Mouse (Mus musculus) kidney, embryonic 15.5 days (tissue): ENCODE measurements around the gene Kif2a. TPM values are rescaled to one million over a fixed set of nuclear protein-coding genes. Genes with fewer than 3 reads are reported as not detected.
"Not testable (repeated sequence)": the region's sequence is repeated elsewhere in the genome, so short reads cannot be mapped to it uniquely, and the experiment has no call there.

Source experiments
- ATAC-seq: fragments of 200-750 bp; cut with Nextera tagmentation; replicated peaks from 2 replicates; pipeline ENCODE4 v1.8.0; 2017; ENCODE audit warnings: moderate TSS enrichment; ENCODE audit not compliant: low FRiP score
- H3K27ac ChIP-seq: fragments of 300-500 bp; sonication (generic); 2 replicates; pipeline ENCODE4 v1.5.1; 2015; ENCODE audit warnings: mild to moderate bottlenecking, inconsistent platforms
- H3K27me3 ChIP-seq: fragments of 300-500 bp; sonication (generic); 2 replicates; pipeline ENCODE4 v1.6.1; 2015; ENCODE audit warnings: inconsistent platforms
- H3K36me3 ChIP-seq: fragments of 300-500 bp; sonication (generic); 2 replicates; pipeline ENCODE4 v1.6.1; 2015; ENCODE audit warnings: inconsistent platforms
- H3K4me1 ChIP-seq: fragments of 300-500 bp; sonication (generic); 2 replicates; pipeline ENCODE4 v1.6.1; 2015; ENCODE audit warnings: inconsistent platforms
- H3K4me2 ChIP-seq: fragments of 300-500 bp; sonication (generic); 2 replicates; pipeline ENCODE4 v1.6.1; 2015; ENCODE audit warnings: moderate library complexity, mild to moderate bottlenecking, inconsistent platforms
- H3K4me3 ChIP-seq: fragments of 300-500 bp; sonication (generic); replicated peaks from 2 replicates; pipeline ENCODE4 v1.5.1; 2015; ENCODE audit warnings: mild to moderate bottlenecking, inconsistent platforms
- H3K9ac ChIP-seq: fragments of 300-500 bp; sonication (generic); 2 replicates; pipeline ENCODE4 v1.6.1; 2015; ENCODE audit warnings: mild to moderate bottlenecking, inconsistent platforms
- H3K9me3 ChIP-seq: fragments of 300-500 bp; sonication (generic); replicated peaks from 2 replicates; pipeline ENCODE4 v1.6.1; 2016; ENCODE audit warnings: inconsistent platforms
- WGBS: fragments of 180-500 bp; shearing (Covaris S2); methylation state at CpG from one replicate; pipeline ENCODE4 v1.1.7; 2015; ENCODE audit warnings: mixed read lengths; 5-methylcytosine and 5-hydroxymethylcytosine counted together
- polyA plus RNA-seq: library from polyadenylated mRNA; unstranded; fragments of >200 nt; fragmentation: Nextera tagmentation; extraction: Ambion mirVana; gene quantifications from 2 replicates; pipeline ENCODE4 v1.2.1, GENCODE M21; 2015

Gene Kif2a
- polyA plus RNA-seq, 1 experiment from 2014 or later = 15.5 TPM

DNA sequence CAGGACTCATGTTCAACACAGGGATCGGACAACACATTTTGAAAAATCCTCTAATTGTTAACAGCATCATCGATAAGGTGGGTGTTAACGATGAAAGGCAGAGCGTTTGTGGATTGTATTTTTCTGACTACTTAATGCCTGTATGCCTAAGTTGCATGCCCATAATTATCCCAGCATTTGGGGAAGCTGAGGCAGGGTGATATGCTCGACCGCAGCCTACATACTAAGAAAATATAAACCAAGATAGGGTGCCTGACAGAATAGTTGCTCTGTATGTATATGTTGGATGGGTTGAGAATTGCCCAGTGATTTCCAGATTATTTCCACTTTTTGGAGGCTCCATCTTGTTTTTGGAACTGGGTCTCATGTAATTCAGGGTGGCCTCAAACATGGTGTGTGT lies 74.3 kb downstream of the Kif2a start:
- H3K9ac ChIP-seq = peak overlapping the region; percentile 90
- H3K27me3 ChIP-seq = no peaks in the 10 kb centered on the region
- H3K4me3 ChIP-seq = peak overlapping the region; percentile 98
- WGBS = 5% methylated on average over 6 of the region's 6 CpGs
- peak overlapping the region; percentile 95 for H3K27ac ChIP-seq
- ATAC-seq = no peak
- no peaks in the 10 kb centered on the region for H3K9me3 ChIP-seq
- H3K36me3 ChIP-seq = peaks cover 33% of the 10 kb centered on the region
- H3K4me1 ChIP-seq = peaks cover 15% of the 10 kb centered on the region
- peak overlapping the region; percentile 62 for H3K4me2 ChIP-seq

- Histone ChIP-seq H3K9me3 (no peaks in the 10 kb centered on the region), H3K4me3 (peak within 1 kb of the TSS; percentile 98), H3K27me3 (no peaks in the 10 kb centered on the region), H3K36me3 (peaks cover 26% of the 10 kb centered on the region), H3K27ac (peak within 1 kb of the TSS; percentile 95), H3K4me2 (peak within 1 kb of the TSS; percentile 62), H3K9ac (peak within 1 kb of the TSS; percentile 90), H3K4me1 (peaks cover 15% of the 10 kb centered on the region)
- peak; percentile 100 for ATAC-seq
- under 1% methylated on average over 68 of the region's 68 CpGs for WGBS
Measured at GRCm38 (mm10) chr13:106946594-106947540, 75.1 kb downstream of the Kif2a start, which contains the start of gene Dimt1. Gene Dimt1, plus strand, starts transcription at chr13:106947127.

GRCm38 (mm10) chr13:106945518-106945917 lies 76.4 kb downstream of the Kif2a start:
- ATAC-seq = no peak
- Histone ChIP-seq H3K4me3 (no peak overlapping the region), H3K4me2 (no peak overlapping the region), H3K36me3 (peaks cover 14% of the 10 kb centered on the region), H3K27ac (no peak overlapping the region), H3K9me3 (no peaks in the 10 kb centered on the region), H3K27me3 (no peaks in the 10 kb centered on the region), H3K4me1 (peaks cover 15% of the 10 kb centered on the region), H3K9ac (no peak overlapping the region)
- WGBS = 80% methylated on average over 9 of the region's 9 CpGs

DNA sequence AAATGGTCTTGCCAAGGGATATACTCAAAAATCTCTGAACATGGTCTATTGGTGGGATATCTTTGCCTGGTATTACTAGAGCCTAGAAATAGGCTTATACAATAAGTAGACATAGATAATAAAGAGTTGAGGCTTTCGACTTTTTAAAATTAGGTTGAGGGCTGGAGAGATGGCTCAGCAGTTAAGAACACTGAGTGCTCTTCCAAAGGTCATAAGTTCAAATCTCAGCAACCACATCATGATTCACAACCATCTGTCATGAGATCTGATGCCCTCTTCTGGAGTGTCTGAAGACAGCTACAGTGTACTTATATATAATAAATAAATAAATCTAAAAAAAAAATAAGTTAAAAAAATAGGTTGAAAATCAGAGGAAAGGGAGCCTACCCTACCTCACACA lies 79.2 kb downstream of the Kif2a start:
- H3K4me3 ChIP-seq = no peak overlapping the region
- H3K4me1 ChIP-seq = peaks cover 2% of the 10 kb centered on the region
- H3K36me3 ChIP-seq = no peaks in the 10 kb centered on the region
- H3K27me3 ChIP-seq = no peaks in the 10 kb centered on the region
- WGBS = 91% methylated on average over 1 of the region's 1 CpGs
- H3K4me2 ChIP-seq = no peak overlapping the region
- H3K9me3 ChIP-seq = no peaks in the 10 kb centered on the region
- no peak overlapping the region for H3K9ac ChIP-seq
- no peak overlapping the region for H3K27ac ChIP-seq
- no peak for ATAC-seq

GRCm38 (mm10) chr13:106941211-106941976 lies 80.5 kb downstream of the Kif2a start:
- Histone ChIP-seq H3K27me3 (no peaks in the 10 kb centered on the region), H3K4me3 (no peak overlapping the region), H3K9ac (no peak overlapping the region), H3K27ac (no peak overlapping the region), H3K4me1 (peaks cover 4% of the 10 kb centered on the region), H3K36me3 (no peaks in the 10 kb centered on the region), H3K4me2 (no peak overlapping the region), H3K9me3 (no peaks in the 10 kb centered on the region)
- WGBS = 31% methylated on average over 7 of the region's 7 CpGs
- ATAC-seq = no peak

- WGBS = 26% methylated on average over 7 of the region's 7 CpGs
- no peak; the same call in 1 of the 2 replicates for ATAC-seq
Measured at GRCm38 (mm10) chr13:106937138-106937472, 84.8 kb downstream of the Kif2a start.

DNA sequence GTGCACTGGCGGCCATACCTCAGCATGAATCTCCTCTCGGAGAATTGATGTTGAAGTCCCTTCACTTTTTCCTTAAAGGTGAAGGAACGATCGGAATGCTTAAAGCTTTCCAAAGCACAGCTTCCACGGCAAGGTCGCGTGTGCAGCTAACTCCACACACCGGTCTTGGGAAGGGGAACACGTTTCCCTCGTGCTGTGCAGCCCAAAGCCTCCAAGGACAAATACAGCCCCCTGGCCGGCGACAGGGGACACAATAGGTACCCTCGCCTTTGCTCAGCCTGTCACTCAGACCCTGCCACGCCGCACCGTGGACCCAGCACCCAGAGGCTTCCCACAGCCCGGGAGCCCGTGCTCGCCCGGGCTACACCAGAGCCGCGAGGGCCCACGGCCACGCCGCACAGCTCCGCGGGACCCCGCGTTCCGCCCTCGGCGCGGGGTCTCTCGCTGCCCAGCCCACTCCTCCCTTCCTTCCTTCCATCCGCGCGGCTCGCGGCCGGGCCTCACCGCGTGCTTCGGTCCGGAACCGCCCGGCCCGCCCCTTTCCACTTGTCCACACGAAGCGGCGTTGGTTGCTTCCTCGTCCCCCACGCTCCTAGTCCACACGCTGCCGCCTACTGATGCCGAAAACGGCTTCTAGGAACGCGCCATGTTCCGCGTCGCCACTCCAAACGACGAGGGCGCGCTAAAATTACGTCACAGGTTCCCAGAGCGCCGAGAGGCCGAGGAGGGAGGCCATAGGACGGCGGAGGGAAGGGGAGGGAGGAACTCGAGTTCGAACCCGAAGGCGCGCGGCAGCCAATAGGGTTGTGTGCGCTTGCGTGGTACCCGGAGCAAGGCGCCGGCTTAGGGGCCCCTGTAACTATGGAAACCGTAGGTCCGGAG lies 85.4 kb downstream of the Kif2a start, which contains the start of gene Ipo11:
TSS of gene Ipo11 (minus strand) at position 703 of the 882 bp plus-strand sequence.
- no peaks in the 10 kb centered on the region for H3K27me3 ChIP-seq

More at GRCm38 (mm10) chr13:106937138-106937472, 84.8 kb downstream of the Kif2a start:
- Histone ChIP-seq H3K9me3 (no peaks in the 10 kb centered on the region), H3K4me3 (peak overlapping the region; percentile 99), H3K4me1 (peaks cover 13% of the 10 kb centered on the region), H3K27me3 (no peaks in the 10 kb centered on the region), H3K9ac (peak overlapping the region; percentile 94; the same call in 1 of the 2 replicates), H3K36me3 (no peaks in the 10 kb centered on the region), H3K27ac (0 out of 2 replicates have a peak overlapping the region, but pooled peaks have one; percentile 88), H3K4me2 (peak overlapping the region; percentile 61)

DNA sequence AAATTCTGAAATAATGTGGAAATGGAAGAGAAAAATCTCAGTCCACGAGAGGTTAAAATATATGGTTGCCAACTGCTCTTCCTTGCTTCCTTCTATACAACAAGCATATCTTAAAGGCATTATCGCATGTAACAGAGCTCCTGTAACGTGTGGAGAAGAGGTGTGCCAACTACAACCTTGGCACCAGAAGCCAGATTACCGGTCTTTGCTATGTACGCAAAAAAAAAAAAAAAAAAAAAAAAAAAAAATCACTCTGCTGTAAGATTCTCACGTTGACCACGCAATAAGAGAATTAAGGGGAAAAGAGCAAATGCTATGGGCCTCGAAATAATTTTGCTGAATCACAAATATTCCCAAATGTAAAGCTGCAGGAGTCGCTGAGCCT lies 86.1 kb downstream of the Kif2a start:
- H3K4me3 ChIP-seq = peak overlapping the region; percentile 99
- no peaks in the 10 kb centered on the region for H3K9me3 ChIP-seq

More for the DNA sequence above, 85.4 kb downstream of the Kif2a start, which contains the start of gene Ipo11:
- peaks cover 13% of the 10 kb centered on the region for H3K4me1 ChIP-seq
- peak within 1 kb of the TSS; percentile 99 for H3K4me3 ChIP-seq
- H3K4me2 ChIP-seq = peak within 1 kb of the TSS; percentile 61
- peak within 1 kb of the TSS; percentile 88 for H3K27ac ChIP-seq
- ATAC-seq = peak; percentile 98
- H3K9ac ChIP-seq = peak within 1 kb of the TSS; percentile 94
- H3K36me3 ChIP-seq = no peaks in the 10 kb centered on the region
- no peaks in the 10 kb centered on the region for H3K9me3 ChIP-seq
- WGBS = under 1% methylated on average over 77 of the region's 84 CpGs

DNA sequence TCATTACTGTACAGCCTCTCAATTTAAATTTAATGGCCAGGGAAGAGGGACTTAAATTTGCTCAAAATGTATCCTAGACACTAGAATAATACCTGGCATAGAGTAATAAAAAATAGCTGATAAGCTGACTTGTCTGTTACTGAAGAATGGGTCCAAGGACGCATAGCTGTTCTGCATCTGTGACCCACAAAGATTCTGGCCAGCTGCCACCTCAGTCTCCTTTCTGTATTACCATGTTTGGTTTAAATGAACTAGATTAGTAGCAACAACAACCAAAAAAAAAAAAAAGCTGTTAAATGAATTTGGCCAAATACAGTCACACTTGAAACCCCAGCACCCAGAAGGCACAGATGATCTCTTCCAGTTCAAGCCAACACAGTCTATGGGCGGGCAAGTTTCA lies 92.7 kb downstream of the Kif2a start:
- Histone ChIP-seq H3K4me1 (no peaks in the 10 kb centered on the region), H3K27me3 (no peaks in the 10 kb centered on the region), H3K27ac (no peak overlapping the region), H3K36me3 (peaks cover 29% of the 10 kb centered on the region), H3K9me3 (0 out of 2 replicates have a peak, but pooled peaks cover 7% of the 10 kb centered on the region), H3K4me3 (no peak overlapping the region), H3K4me2 (no peak overlapping the region), H3K9ac (no peak overlapping the region)
- WGBS = 90% methylated on average over 2 of the region's 2 CpGs
- ATAC-seq = no peak

More for the DNA sequence above, 86.1 kb downstream of the Kif2a start:
- WGBS = 5% methylated on average over 9 of the region's 9 CpGs
- no peak for ATAC-seq
- peaks cover 13% of the 10 kb centered on the region for H3K4me1 ChIP-seq
- peak overlapping the region; percentile 61 for H3K4me2 ChIP-seq
- peak overlapping the region; percentile 88 for H3K27ac ChIP-seq
- H3K27me3 ChIP-seq = no peaks in the 10 kb centered on the region
- H3K9ac ChIP-seq = peak overlapping the region; percentile 94
- H3K36me3 ChIP-seq = no peaks in the 10 kb centered on the region

- H3K27ac ChIP-seq = no peak overlapping the region
- no peaks in the 10 kb centered on the region for H3K27me3 ChIP-seq
- no peak overlapping the region for H3K4me2 ChIP-seq
- ATAC-seq = no peak
- no peaks in the 10 kb centered on the region for H3K4me1 ChIP-seq
- 0 out of 2 replicates have a peak, but pooled peaks cover 7% of the 10 kb centered on the region for H3K9me3 ChIP-seq
- H3K36me3 ChIP-seq = peaks cover 37% of the 10 kb centered on the region
- H3K9ac ChIP-seq = no peak overlapping the region
- WGBS = 91% methylated on average over 4 of the region's 4 CpGs
- no peak overlapping the region for H3K4me3 ChIP-seq
Measured at GRCm38 (mm10) chr13:106928296-106928695, 93.6 kb downstream of the Kif2a start.

GRCm38 (mm10) chr13:106925921-106926320 lies 96.0 kb downstream of the Kif2a start:
- H3K4me3 ChIP-seq, H3K9ac ChIP-seq, H3K4me1 ChIP-seq, H3K27ac ChIP-seq, H3K4me2 ChIP-seq, ATAC-seq, H3K27me3 ChIP-seq, H3K9me3 ChIP-seq: not testable (repeated sequence)
- WGBS = 94% methylated on average over 3 of the region's 3 CpGs
- peaks cover 57% of the 10 kb centered on the region for H3K36me3 ChIP-seq
